Mouse (Mus musculus): ENCODE results near the gene Fgf16. TPM values are rescaled to one million over a fixed set of nuclear protein-coding genes. Genes with fewer than 3 reads are reported as not detected.

The Fgf16 gene
- polyA plus RNA-seq, 1 experiment from 2014 or later = not detected

GRCm38 (mm10) chrX:105762847-105763527 lies 1.1 kb upstream of the Fgf16 start:
- TF ChIP-seq EP300 (IDR thresholded peaks at IDR 0.05; ENCODE audit: low read depth) = no peak
- TF ChIP-seq CTCF (IDR thresholded peaks at IDR 0.05; ENCODE audit: low read depth) = no peak
- ATAC-seq (no peak), DNase-seq (no peak)
- Histone ChIP-seq H3K36me3 (replicated peaks; ENCODE audit: insufficient read depth, low read length) (no peaks in the 10 kb centered on the region), H3K4me2 (ENCODE audit: low read depth, low read length) (peak overlapping the region; percentile 54), H3K4me1 (ENCODE audit: insufficient read depth) (no peaks in the 10 kb centered on the region; the same call in 1 of the 2 replicates), H3K9ac (replicated peaks) (no peak overlapping the region), H3K27ac (ENCODE audit: low read depth) (no peak overlapping the region), H3K9me3 (ENCODE audit: low read length) (no peaks in the 10 kb centered on the region), H3K4me3 (ENCODE audit: low read depth, low read length) (no peak overlapping the region), H3K27me3 (ENCODE audit: insufficient read depth, low read length) (peaks cover 32% of the 10 kb centered on the region)
- 18% methylated on average over 22 of the region's 23 CpGs for WGBS (ENCODE audit: insufficient replicate concordance)

GRCm38 (mm10) chrX:105763612-105764011 lies 467 bp upstream of the Fgf16 start:
- DNase-seq (no peak), ATAC-seq (no peak)
- Histone ChIP-seq H3K27me3 (ENCODE audit: insufficient read depth, low read length) (peaks cover 32% of the 10 kb centered on the region), H3K4me3 (ENCODE audit: low read depth, low read length) (peak overlapping the region; percentile 40), H3K36me3 (replicated peaks; ENCODE audit: insufficient read depth, low read length) (no peaks in the 10 kb centered on the region), H3K4me2 (ENCODE audit: low read depth, low read length) (peak overlapping the region; percentile 54), H3K4me1 (ENCODE audit: insufficient read depth) (no peaks in the 10 kb centered on the region; the same call in 1 of the 2 replicates), H3K27ac (ENCODE audit: low read depth) (no peak overlapping the region), H3K9ac (replicated peaks) (no peak overlapping the region), H3K9me3 (ENCODE audit: low read length) (no peaks in the 10 kb centered on the region)
- WGBS (ENCODE audit: insufficient replicate concordance) = 12% methylated on average over 20 of the region's 20 CpGs
- TF ChIP-seq EP300 (IDR thresholded peaks at IDR 0.05; ENCODE audit: low read depth) = no peak
- no peak for TF ChIP-seq CTCF (IDR thresholded peaks at IDR 0.05; ENCODE audit: low read depth)

DNA sequence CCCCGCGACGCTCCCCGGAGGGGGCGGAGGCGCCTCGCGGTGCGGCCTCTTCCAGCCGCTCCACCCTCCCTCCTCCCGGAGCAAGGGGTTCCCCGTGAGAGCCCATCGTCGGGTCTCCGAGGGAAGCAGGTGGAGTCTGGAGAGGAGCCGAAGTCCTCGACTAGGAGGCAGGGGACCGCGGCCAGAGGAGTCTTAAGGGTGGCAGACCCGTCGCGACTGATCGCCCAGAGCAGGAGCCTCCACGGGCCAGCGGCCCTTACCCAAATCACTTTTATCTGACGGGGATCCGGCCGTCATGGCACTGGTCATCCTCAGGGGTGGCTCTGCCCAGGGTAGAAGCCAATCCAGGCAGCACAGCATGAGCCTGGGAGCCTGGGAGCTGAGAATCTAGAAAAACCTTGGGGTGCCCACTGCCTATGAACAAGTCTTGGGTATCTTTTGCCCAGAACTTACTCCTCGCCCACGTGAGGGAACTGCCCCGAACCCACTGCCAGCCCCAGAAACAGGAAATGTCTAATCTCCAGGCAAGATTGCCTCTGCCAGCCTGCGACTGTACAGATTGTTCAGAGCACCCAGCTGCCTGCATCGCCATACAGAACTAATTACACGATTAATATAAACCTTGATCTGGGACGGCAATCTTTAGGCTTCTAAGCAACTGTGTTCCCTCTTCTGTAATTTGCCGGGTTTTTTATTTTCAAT lies 1.1 kb downstream of the Fgf16 start:
- no peak for DNase-seq
- 17% methylated on average over 22 of the region's 36 CpGs for WGBS (ENCODE audit: insufficient replicate concordance)

GRCm38 (mm10) chrX:105766013-105766412 lies 1.9 kb downstream of the Fgf16 start:
- no peak overlapping the region for H3K27ac ChIP-seq (ENCODE audit: low read depth)
- H3K4me2 ChIP-seq (ENCODE audit: low read depth, low read length) = no peak overlapping the region
- H3K9ac ChIP-seq (replicated peaks) = no peak overlapping the region
- H3K9me3 ChIP-seq (ENCODE audit: low read length) = no peaks in the 10 kb centered on the region
- DNase-seq (no peak), ATAC-seq (no peak)
- 45% methylated on average over 5 of the region's 6 CpGs for WGBS (ENCODE audit: insufficient replicate concordance)
- no peak for TF ChIP-seq CTCF (IDR thresholded peaks at IDR 0.05; ENCODE audit: low read depth)
- TF ChIP-seq EP300 (IDR thresholded peaks at IDR 0.05; ENCODE audit: low read depth) = no peak
- no peak overlapping the region for H3K4me3 ChIP-seq (ENCODE audit: low read depth, low read length)
- H3K27me3 ChIP-seq (ENCODE audit: insufficient read depth, low read length) = peaks cover 37% of the 10 kb centered on the region
- no peaks in the 10 kb centered on the region; the same call in 1 of the 2 replicates for H3K4me1 ChIP-seq (ENCODE audit: insufficient read depth)
- H3K36me3 ChIP-seq (replicated peaks; ENCODE audit: insufficient read depth, low read length) = no peaks in the 10 kb centered on the region

More for the DNA sequence above, 1.1 kb downstream of the Fgf16 start:
- H3K9ac ChIP-seq (replicated peaks) = no peak overlapping the region
- no peaks in the 10 kb centered on the region for H3K9me3 ChIP-seq (ENCODE audit: low read length)
- no peaks in the 10 kb centered on the region for H3K36me3 ChIP-seq (replicated peaks; ENCODE audit: insufficient read depth, low read length)
- TF ChIP-seq CTCF (IDR thresholded peaks at IDR 0.05; ENCODE audit: low read depth) = no peak
- no peak overlapping the region for H3K27ac ChIP-seq (ENCODE audit: low read depth)
- H3K4me1 ChIP-seq (ENCODE audit: insufficient read depth) = no peaks in the 10 kb centered on the region; the same call in 1 of the 2 replicates
- H3K4me3 ChIP-seq (ENCODE audit: low read depth, low read length) = peak overlapping the region; percentile 40; the same call in 1 of the 2 replicates
- no peak for ATAC-seq
- peaks cover 36% of the 10 kb centered on the region for H3K27me3 ChIP-seq (ENCODE audit: insufficient read depth, low read length)
- peak overlapping the region; percentile 54 for H3K4me2 ChIP-seq (ENCODE audit: low read depth, low read length)

DNA sequence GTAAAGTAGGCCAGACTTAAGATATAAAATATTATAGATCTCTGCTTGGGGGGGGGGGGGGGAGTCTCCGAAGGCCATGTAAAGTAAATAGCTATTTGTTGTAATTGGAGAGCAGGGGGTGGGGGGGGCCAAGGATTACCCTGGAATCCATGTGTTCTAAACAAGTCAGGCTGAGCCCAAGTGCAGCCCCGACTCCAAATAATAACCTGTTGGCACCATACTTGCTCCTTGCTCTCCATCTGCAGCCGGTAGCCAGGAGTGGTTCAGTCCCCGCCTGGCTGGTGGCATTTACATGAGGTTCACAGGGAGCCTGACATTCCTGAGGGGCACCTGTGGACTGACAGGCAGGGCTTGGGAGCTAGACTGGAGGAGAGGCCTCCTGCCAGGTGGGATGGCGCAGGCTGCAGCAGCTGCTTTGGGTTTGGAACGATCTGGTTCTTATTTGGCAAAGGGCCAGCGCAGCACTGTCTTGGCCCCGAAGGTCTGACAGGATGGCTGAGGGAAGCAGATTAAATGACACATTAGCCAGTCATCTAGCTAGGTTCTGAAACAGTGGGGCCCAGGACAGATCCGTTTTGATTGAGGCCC lies 3.2 kb downstream of the Fgf16 start:
- DNase-seq (no peak), ATAC-seq (no peak)
- Histone ChIP-seq H3K27me3 (ENCODE audit: insufficient read depth, low read length) (peaks cover 40% of the 10 kb centered on the region), H3K27ac (ENCODE audit: low read depth) (no peak overlapping the region), H3K4me1 (ENCODE audit: insufficient read depth) (no peaks in the 10 kb centered on the region; the same call in 1 of the 2 replicates), H3K4me3 (ENCODE audit: low read depth, low read length) (no peak overlapping the region), H3K9ac (replicated peaks) (no peak overlapping the region), H3K4me2 (ENCODE audit: low read depth, low read length) (no peak overlapping the region), H3K36me3 (replicated peaks; ENCODE audit: insufficient read depth, low read length) (no peaks in the 10 kb centered on the region), H3K9me3 (ENCODE audit: low read length) (no peaks in the 10 kb centered on the region)
- 38% methylated on average over 9 of the region's 9 CpGs for WGBS (ENCODE audit: insufficient replicate concordance)
- TF ChIP-seq EP300 (IDR thresholded peaks at IDR 0.05; ENCODE audit: low read depth) (no peak), CTCF (IDR thresholded peaks at IDR 0.05; ENCODE audit: low read depth) (no peak)

DNA sequence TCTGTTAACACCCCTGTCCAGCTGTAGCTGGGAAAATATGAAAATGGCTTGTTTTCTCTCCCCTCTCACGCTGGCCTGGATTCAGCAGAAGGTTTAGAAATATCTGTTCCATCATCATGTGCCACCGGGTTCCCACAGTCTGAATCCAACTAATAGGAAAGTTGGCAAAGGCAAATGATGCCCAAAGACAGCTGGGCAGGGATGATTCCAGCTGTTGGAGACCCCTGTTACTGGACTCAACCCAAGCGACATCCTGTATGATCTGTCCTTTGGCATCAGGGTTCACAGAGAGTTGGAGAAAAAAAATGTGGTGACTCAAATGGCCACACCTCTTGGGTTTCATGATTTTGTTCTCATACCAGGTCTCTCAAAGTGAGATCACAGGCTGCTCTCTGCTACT lies 3.9 kb downstream of the Fgf16 start:
- H3K4me1 ChIP-seq (ENCODE audit: insufficient read depth) = no peaks in the 10 kb centered on the region; the same call in 1 of the 2 replicates
- H3K27me3 ChIP-seq (ENCODE audit: insufficient read depth, low read length) = peaks cover 34% of the 10 kb centered on the region
- WGBS (ENCODE audit: insufficient replicate concordance) = 88% methylated on average over 3 of the region's 3 CpGs
- H3K27ac ChIP-seq (ENCODE audit: low read depth) = no peak overlapping the region
- H3K4me3 ChIP-seq (ENCODE audit: low read depth, low read length) = no peak overlapping the region
- TF ChIP-seq EP300 (IDR thresholded peaks at IDR 0.05; ENCODE audit: low read depth) (no peak), CTCF (IDR thresholded peaks at IDR 0.05; ENCODE audit: low read depth) (no peak)
- H3K9ac ChIP-seq (replicated peaks) = no peak overlapping the region
- no peaks in the 10 kb centered on the region for H3K9me3 ChIP-seq (ENCODE audit: low read length)
- no peak for DNase-seq
- H3K4me2 ChIP-seq (ENCODE audit: low read depth, low read length) = no peak overlapping the region
- ATAC-seq = no peak
- no peaks in the 10 kb centered on the region for H3K36me3 ChIP-seq (replicated peaks; ENCODE audit: insufficient read depth, low read length)

Measured in liver, postnatal 0 days (tissue).